Comparison of ENCODE assay signal across 9 mouse cellular contexts in genomic region chr10:39321623-39321985, GRCm38 (mm10). TPM values are rescaled to one million over a fixed set of nuclear protein-coding genes. Genes with fewer than 3 reads are reported as not detected.
DNase-seq lines count a peak whose midpoint lies in the region; ATAC-seq and TF ChIP-seq lines count a peak whose summit lies in the region.
"Had no signal": no experiment of that assay in that cellular context is flagged by ENCODE, and none has a peak within 500 bp of the region (broad histone marks: within the 10 kb centered on the region; RNA-seq: fewer than 3 reads in every experiment).

No protein-coding gene starts in this region.

- no peak overlapping the region for H3K27ac ChIP-seq in heart, embryonic 15.5 days
- no peak overlapping the region for H3K27ac ChIP-seq in CH12.LX (ENCODE audit: insufficient read depth, low read depth)
- no peak overlapping the region; the same call in 1 of the 2 replicates for H3K27ac ChIP-seq in embryonic facial prominence, embryonic 14.5 days (replicated peaks; ENCODE audit: low read depth, low read length)
- no peak overlapping the region for H3K27ac ChIP-seq in hindbrain, embryonic 16.5 days (ENCODE audit: low read depth, low read length)
- H3K27ac ChIP-seq: liver, embryonic 12.5 days had no signal

- no peaks in the 10 kb centered on the region for H3K27me3 ChIP-seq in heart, embryonic 15.5 days
- no peaks in the 10 kb centered on the region for H3K27me3 ChIP-seq in CH12.LX (replicated peaks)
- no peaks in the 10 kb centered on the region for H3K27me3 ChIP-seq in embryonic facial prominence, embryonic 14.5 days (replicated peaks; ENCODE audit: control insufficient read depth, insufficient read depth, low read length)
- H3K27me3 ChIP-seq in hindbrain, embryonic 16.5 days (replicated peaks; ENCODE audit: control insufficient read depth, insufficient read depth, low read length), result no peaks in the 10 kb centered on the region
- H3K27me3 ChIP-seq: liver, embryonic 12.5 days had no signal

- DNase-seq in heart, adult 8-10 months (ENCODE audit: low spot score), result no peak
- no peak for DNase-seq in CH12.LX (ENCODE audit: extremely low read depth)
- DNase-seq in embryonic facial prominence, embryonic 14.5 days (ENCODE audit: low spot score), result no peak
- DNase-seq in gastrocnemius, adult 8-10 months (ENCODE audit: low spot score in 2 of 2), result no peak
- no peak for DNase-seq in left cerebral cortex, adult 8-10 months (ENCODE audit: low spot score in 2 of 2)
- DNase-seq: thymus, postnatal 14 days had no signal

- no peak for ATAC-seq in heart, embryonic 15.5 days (replicated peaks; ENCODE audit: insufficient number of reproducible peaks, insufficient read depth, low FRiP score, low read depth)
- ATAC-seq in embryonic facial prominence, embryonic 14.5 days (ENCODE audit: low read depth), result no peak; the same call in 1 of the 2 replicates
- no peak for ATAC-seq in hindbrain, embryonic 16.5 days
- ATAC-seq: liver, embryonic 12.5 days had no signal

- TF ChIP-seq EP300 in CH12.LX (IDR thresholded peaks at IDR 0.05; ENCODE audit: low read length), result no peak

- H3K4me1 ChIP-seq in heart, embryonic 15.5 days (replicated peaks), result peaks cover 16% of the 10 kb centered on the region
- peaks cover 12 to 35% of the 10 kb centered on the region in 2 experiments for H3K4me1 ChIP-seq in CH12.LX (ENCODE audit: control insufficient read depth in 1 of 2, insufficient read depth in 2 of 2)
- H3K4me1 ChIP-seq in embryonic facial prominence, embryonic 14.5 days (ENCODE audit: control insufficient read depth, insufficient read depth, low read length), result peaks cover 9% of the 10 kb centered on the region; the same call in 1 of the 2 replicates
- H3K4me1 ChIP-seq in hindbrain, embryonic 16.5 days (ENCODE audit: control insufficient read depth, insufficient read depth, low read depth, low read length), result peaks cover 9% of the 10 kb centered on the region
- H3K4me1 ChIP-seq: liver, embryonic 12.5 days had no signal

- peak overlapping the region; percentile 46 for H3K4me2 ChIP-seq in heart, embryonic 15.5 days
- H3K4me2 ChIP-seq in CH12.LX (ENCODE audit: insufficient read depth, low read depth, poor library complexity, severe bottlenecking), result peak overlapping the region; percentile 58
- H3K4me2 ChIP-seq in embryonic facial prominence, embryonic 14.5 days (ENCODE audit: low read depth, low read length), result peak overlapping the region; percentile 13; the same call in 1 of the 2 replicates
- H3K4me2 ChIP-seq in hindbrain, embryonic 16.5 days (ENCODE audit: low read length), result peak overlapping the region; percentile 34; the same call in 1 of the 2 replicates
- H3K4me2 ChIP-seq: liver, embryonic 12.5 days had no signal

- TF ChIP-seq RAD21 in CH12.LX (IDR thresholded peaks at IDR 0.05; ENCODE audit: low read depth, low read length), result no peak

- no peaks in the 10 kb centered on the region for H3K79me2 ChIP-seq in CH12.LX (replicated peaks; ENCODE audit: control insufficient read depth, extremely low read depth, insufficient read depth, poor library complexity, severe bottlenecking)

- H3K9me3 ChIP-seq in heart, embryonic 15.5 days (replicated peaks), result no peaks in the 10 kb centered on the region
- H3K9me3 ChIP-seq in CH12.LX (replicated peaks; ENCODE audit: low read length), result no peaks in the 10 kb centered on the region
- H3K9me3 ChIP-seq in embryonic facial prominence, embryonic 14.5 days (ENCODE audit: control insufficient read depth, low read length), result no peaks in the 10 kb centered on the region
- no peaks in the 10 kb centered on the region; the same call in 1 of the 2 replicates for H3K9me3 ChIP-seq in hindbrain, embryonic 16.5 days (ENCODE audit: control insufficient read depth, low read length)
- H3K9me3 ChIP-seq: liver, embryonic 12.5 days had no signal

- no peaks in the 10 kb centered on the region for H3K36me3 ChIP-seq in heart, embryonic 15.5 days
- no peaks in the 10 kb centered on the region for H3K36me3 ChIP-seq in CH12.LX (replicated peaks in 1 of 2; ENCODE audit: control insufficient read depth in 1 of 2, insufficient read depth in 1 of 2, low read length in 1 of 2)
- no peaks in the 10 kb centered on the region for H3K36me3 ChIP-seq in embryonic facial prominence, embryonic 14.5 days (ENCODE audit: control insufficient read depth, insufficient read depth, low read length)
- no peaks in the 10 kb centered on the region for H3K36me3 ChIP-seq in hindbrain, embryonic 16.5 days (ENCODE audit: control insufficient read depth, insufficient read depth, low read length)
- H3K36me3 ChIP-seq: liver, embryonic 12.5 days had no signal

- H3K9ac ChIP-seq in heart, embryonic 15.5 days, result no peak overlapping the region
- no peak overlapping the region for H3K9ac ChIP-seq in CH12.LX (ENCODE audit: insufficient read depth, low read depth)
- no peak overlapping the region for H3K9ac ChIP-seq in embryonic facial prominence, embryonic 14.5 days (ENCODE audit: low read depth, low read length)
- no peak overlapping the region for H3K9ac ChIP-seq in hindbrain, embryonic 16.5 days (ENCODE audit: low read depth, low read length)
- H3K9ac ChIP-seq: liver, embryonic 12.5 days had no signal

- no peak for TF ChIP-seq POLR2A in CH12.LX (IDR thresholded peaks at IDR 0.05; ENCODE audit: low read depth, low read length)

- dilution Hi-C loops in CH12.LX (cut with MboI; ENCODE audit: extremely low pct_ligation_motif_present, extremely low pct_unique_long_range_greater_than_20kb, low sequenced_read_pairs), result no loop called here

- H3K4me3 ChIP-seq in heart, embryonic 15.5 days, result no peak overlapping the region
- H3K4me3 ChIP-seq in CH12.LX (replicated peaks in 1 of 3; ENCODE audit: low read depth in 2 of 3, low read length in 2 of 3, poor library complexity in 1 of 3), result peak overlapping the region in 1 of 3 experiments; percentile 2
- H3K4me3 ChIP-seq in embryonic facial prominence, embryonic 14.5 days (ENCODE audit: low read depth, low read length), result no peak overlapping the region
- H3K4me3 ChIP-seq in hindbrain, embryonic 16.5 days (ENCODE audit: low read length), result no peak overlapping the region
- H3K4me3 ChIP-seq: liver, embryonic 12.5 days had no signal

- in situ Hi-C loops in CH12.LX (cut with MboI; ENCODE audit: low pct_ligation_motif_present, low pct_unique_long_range_greater_than_20kb, low sequenced_read_pairs), result no loop called here

- no peak for TF ChIP-seq CTCF in CH12.LX (conservative IDR thresholded peaks at IDR 0.05 in 1 of 2, IDR thresholded peaks at IDR 0.05 in 1 of 2; ENCODE audit: low read depth in 2 of 2, low read length in 2 of 2)

- 64% methylated on average over 9 of the region's 9 CpGs for WGBS in heart, embryonic 15.5 days
- WGBS in embryonic facial prominence, embryonic 14.5 days, result 54% methylated on average over 9 of the region's 9 CpGs
- 64% methylated on average over 9 of the region's 9 CpGs for WGBS in hindbrain, embryonic 16.5 days

TF ChIP-seq in CH12.LX, 34 proteins besides CTCF, POLR2A, EP300 and RAD21:
- TF ChIP-seq SMC3 (IDR thresholded peaks at IDR 0.05; ENCODE audit: low read depth, low read length), result no peak
- TF ChIP-seq NELFE (IDR thresholded peaks at IDR 0.05; ENCODE audit: low read depth, low read length), result no peak
- TF ChIP-seq CHD2 (IDR thresholded peaks at IDR 0.05; ENCODE audit: low read length), result no peak
- TF ChIP-seq IRF4 (IDR thresholded peaks at IDR 0.05; ENCODE audit: low read depth, low read length), result no peak
- TF ChIP-seq SIN3A (IDR thresholded peaks at IDR 0.05; ENCODE audit: low read length), result no peak
- no peak for TF ChIP-seq ZC3H11A (IDR thresholded peaks at IDR 0.05; ENCODE audit: low read depth, low read length)
- TF ChIP-seq POLR2AphosphoS2 (IDR thresholded peaks at IDR 0.05; ENCODE audit: low read depth, low read length), result no peak
- no peak for TF ChIP-seq MEF2A (IDR thresholded peaks at IDR 0.05; ENCODE audit: borderline replicate concordance, low read depth, low read length)
- no peak for TF ChIP-seq CHD1 (IDR thresholded peaks at IDR 0.05; ENCODE audit: low read depth, low read length)
- no peak for TF ChIP-seq ETS1 (conservative IDR thresholded peaks at IDR 0.05; ENCODE audit: low read depth, low read length)
- no peak for TF ChIP-seq TCF12 (IDR thresholded peaks at IDR 0.05; ENCODE audit: low read depth, low read length)
- TF ChIP-seq MYC (IDR thresholded peaks at IDR 0.05; ENCODE audit: low read depth, low read length), result no peak

RNA-seq across cellular contexts. Expression of gene Fyn, which starts 47.1 kb away (rescaled TPM):
- polyA plus RNA-seq in heart, embryonic 15.5 days (2015; fragmentation: Nextera tagmentation; extraction: Ambion mirVana), result 12.7 and 17.2 TPM in 2 replicates
- 10 to 100 TPM; 22.4 to 27.6 (median 24.2) TPM for total RNA-seq in heart, adult 8-10 months (2022)
- total RNA-seq in CH12.LX (2012; rRNA removed) (9.5 and 14.9 TPM in 2 replicates), CH12.LX (2014; rRNA removed) (17.4 and 19.9 TPM in 2 replicates)
- polyA plus RNA-seq in CH12.LX (2012; ENCODE audit: insufficient read length, low read depth), result 42.4 and 43.9 TPM in 2 replicates
- polyA plus RNA-seq in embryonic facial prominence, embryonic 14.5 days (2014; fragmentation: Nextera tagmentation; extraction: Ambion mirVana), result 51.9 and 60.8 TPM in 2 replicates
- polyA plus RNA-seq in hindbrain, embryonic 16.5 days (2015; fragmentation: Nextera tagmentation; extraction: Ambion mirVana), result 74.1 and 74.9 TPM in 2 replicates
- total RNA-seq in gastrocnemius, adult 8-10 months (2022), result 1 to 10 TPM; 2.8 to 7.3 (median 5.7) TPM
- 100 to 1,000 TPM; 100 to 111 (median 108) TPM for total RNA-seq in left cerebral cortex, adult 8-10 months (2022)
